Mouse (Mus musculus) embryonic facial prominence, embryonic 13.5 days (tissue): ENCODE data around the gene a. TPM values are rescaled to one million over a fixed set of nuclear protein-coding genes. Genes with fewer than 3 reads are reported as not detected.
A peak's percentile ranks its signal among the peaks of the same experiment; 100 is the strongest.
"Not testable (repeated sequence)": the region's sequence is repeated elsewhere in the genome, so short reads cannot be mapped to it uniquely, and the experiment has no call there.

Source experiments
- ATAC-seq: fragments of 200-750 bp; cut with Nextera tagmentation; 2 replicates; pipeline ENCODE4 v1.8.0; 2017; ENCODE audit warnings: low read depth; ENCODE audit not compliant: insufficient number of reproducible peaks, insufficient read depth, low FRiP score, low TSS enrichment
- H3K27ac ChIP-seq: fragments of 300-500 bp; sonication (generic); 2 replicates; pipeline ENCODE4 v1.5.1; 2015; ENCODE audit warnings: moderate library complexity, mild to moderate bottlenecking, inconsistent platforms
- H3K27me3 ChIP-seq: fragments of 300-500 bp; sonication (generic); 2 replicates; pipeline ENCODE4 v1.6.1; 2015; ENCODE audit warnings: mild to moderate bottlenecking, inconsistent platforms
- H3K36me3 ChIP-seq: fragments of 300-500 bp; sonication (generic); 2 replicates; pipeline ENCODE4 v1.6.1; 2015; ENCODE audit warnings: mild to moderate bottlenecking, inconsistent platforms
- H3K4me1 ChIP-seq: fragments of 300-500 bp; sonication (generic); 2 replicates; pipeline ENCODE4 v1.6.1; 2015; ENCODE audit warnings: inconsistent platforms
- H3K4me2 ChIP-seq: fragments of 300-500 bp; sonication (generic); 2 replicates; pipeline ENCODE4 v1.6.1; 2015; ENCODE audit warnings: moderate library complexity, mild to moderate bottlenecking, inconsistent platforms
- H3K4me3 ChIP-seq: fragments of 300-500 bp; sonication (generic); 2 replicates; pipeline ENCODE4 v1.5.1; 2015; ENCODE audit warnings: mild to moderate bottlenecking, inconsistent platforms
- H3K9ac ChIP-seq: fragments of 300-500 bp; sonication (generic); 2 replicates; pipeline ENCODE4 v1.6.1; 2015; ENCODE audit warnings: mild to moderate bottlenecking, inconsistent platforms
- H3K9me3 ChIP-seq: fragments of 300-500 bp; sonication (generic); 2 replicates; pipeline ENCODE4 v1.6.1; 2016; ENCODE audit warnings: inconsistent platforms
- WGBS: fragments of 180-500 bp; shearing (Covaris S2); methylation state at CpG from one replicate; pipeline ENCODE4 v1.1.7; 2015; ENCODE audit warnings: mixed read lengths; 5-methylcytosine and 5-hydroxymethylcytosine counted together
- polyA plus RNA-seq: library from polyadenylated mRNA; unstranded; fragments of >200 nt; fragmentation: Nextera tagmentation; extraction: Ambion mirVana; gene quantifications from 2 replicates; pipeline ENCODE4 v1.2.1, GENCODE M21; 2015

Gene a
- polyA plus RNA-seq, 1 experiment from 2014 or later, result 23.5 TPM

DNA sequence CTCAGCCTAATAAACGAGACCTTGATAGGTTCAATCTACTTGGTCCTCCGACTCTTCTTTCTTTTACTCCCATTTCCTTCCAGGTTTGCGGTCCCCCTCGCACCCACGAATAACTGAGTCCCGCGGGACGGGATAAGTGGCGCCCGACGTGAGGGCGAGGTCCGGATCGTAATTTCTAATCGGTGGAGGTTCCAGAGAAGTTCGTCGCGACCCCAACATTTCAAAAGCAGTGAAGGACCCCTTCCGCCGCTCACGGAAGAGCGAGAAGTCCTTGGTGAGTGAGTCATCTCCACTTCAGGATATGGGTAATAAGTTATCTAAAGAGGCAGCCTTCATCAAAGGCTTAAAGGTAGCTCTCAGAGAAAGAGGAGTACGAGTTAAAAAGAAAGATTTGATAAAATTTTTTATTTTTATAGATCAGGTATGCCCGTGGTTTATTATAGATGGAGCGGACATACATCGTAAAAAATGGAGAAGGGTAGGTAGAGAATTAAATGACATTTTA is 227.1 kb downstream of the a start, which contains the start of gene Gm14226:
TSS of gene Gm14226 (plus strand) at position 16 of the 505 bp plus-strand sequence.
- peak within 1 kb of the TSS; percentile 86 for H3K4me2 ChIP-seq
- H3K27ac ChIP-seq, result peak within 1 kb of the TSS; percentile 93
- 2% methylated on average over 24 of the region's 26 CpGs for WGBS
- not testable (repeated sequence) for H3K36me3 ChIP-seq, H3K9me3 ChIP-seq, ATAC-seq, H3K27me3 ChIP-seq
- peaks cover 12% of the 10 kb centered on the region for H3K4me1 ChIP-seq
- peak within 1 kb of the TSS; percentile 48 for H3K4me3 ChIP-seq
- H3K9ac ChIP-seq, result peak within 1 kb of the TSS; percentile 74

DNA sequence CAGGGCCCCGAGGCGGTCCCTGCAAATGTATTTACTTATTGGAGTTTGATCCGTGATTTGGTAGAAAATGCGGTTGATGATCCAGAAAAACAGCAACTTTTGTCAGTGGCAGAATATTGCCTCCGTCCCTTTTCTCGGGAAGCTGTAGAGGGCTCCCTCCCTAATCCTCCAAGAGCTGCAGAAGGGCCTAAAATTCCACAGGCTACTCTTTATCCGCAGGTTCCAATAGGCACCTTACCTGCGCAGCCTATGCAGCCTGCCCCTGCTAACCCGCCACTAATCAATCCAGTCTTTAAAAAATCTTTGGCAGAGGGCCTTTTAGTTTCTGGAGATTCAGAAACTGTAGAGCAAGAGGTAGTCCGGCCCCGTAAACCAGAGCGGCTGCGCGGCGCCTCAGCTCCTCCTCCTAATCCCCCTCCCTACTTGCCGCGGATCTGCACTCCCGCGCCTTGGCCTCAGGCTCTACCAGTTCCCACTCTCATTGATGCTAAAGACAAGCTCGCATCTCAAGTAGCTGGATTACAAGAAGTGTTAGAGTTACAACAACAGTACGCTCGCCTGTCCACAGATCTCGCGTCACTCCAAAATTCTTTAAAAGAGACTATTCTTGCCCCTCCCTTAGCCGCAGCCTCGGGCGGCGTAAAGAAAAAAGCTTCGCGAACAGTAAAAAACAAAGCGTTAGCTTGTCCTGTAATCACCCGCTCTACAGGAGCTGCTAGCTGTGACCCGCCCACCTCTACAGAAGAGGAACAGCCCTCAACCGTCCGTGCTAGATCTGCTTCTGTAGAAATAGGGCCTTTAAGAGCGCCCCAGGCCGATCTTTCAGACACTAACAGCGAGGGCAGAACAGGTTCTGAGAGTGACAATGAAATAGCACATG is 227.8 kb downstream of the a start:
- peak overlapping the region; percentile 74 for H3K9ac ChIP-seq
- no peaks in the 10 kb centered on the region for H3K9me3 ChIP-seq
- peaks cover 6% of the 10 kb centered on the region; the same call in 1 of the 2 replicates for H3K27me3 ChIP-seq
- peaks cover 12% of the 10 kb centered on the region for H3K4me1 ChIP-seq
- peak overlapping the region; percentile 93 for H3K27ac ChIP-seq
- peak overlapping the region; percentile 86 for H3K4me2 ChIP-seq
- peak overlapping the region; percentile 48 for H3K4me3 ChIP-seq
- no peaks in the 10 kb centered on the region for H3K36me3 ChIP-seq
- under 1% methylated on average over 38 of the region's 38 CpGs for WGBS
- peak; percentile 87 for ATAC-seq

DNA sequence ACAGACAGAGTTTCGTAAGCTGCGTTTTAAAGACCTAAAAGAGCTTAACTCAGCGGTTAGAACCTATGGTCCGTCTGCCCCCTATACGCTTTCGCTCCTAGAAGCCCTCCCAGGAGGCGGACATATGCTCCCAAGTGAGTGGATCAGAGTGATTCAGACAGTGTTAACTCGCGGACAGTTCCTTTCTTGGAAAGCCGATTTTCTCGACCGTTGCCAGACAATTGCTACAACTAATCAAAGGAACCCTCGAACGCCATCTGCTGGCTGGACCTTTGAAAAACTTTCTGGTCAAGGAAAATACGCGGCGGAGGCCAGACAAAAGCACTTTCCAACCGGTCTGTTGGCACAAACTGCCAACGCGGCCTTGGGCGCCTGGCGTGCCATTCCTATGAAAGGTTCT is 228.5 kb downstream of the a start:
- H3K4me1 ChIP-seq, result peaks cover 12% of the 10 kb centered on the region
- peak overlapping the region; percentile 86 for H3K4me2 ChIP-seq
- peak overlapping the region; percentile 93 for H3K27ac ChIP-seq
- 1% methylated on average over 22 of the region's 22 CpGs for WGBS
- peaks cover under 1% of the 10 kb centered on the region; the same call in 1 of the 2 replicates for H3K27me3 ChIP-seq
- no peaks in the 10 kb centered on the region for H3K9me3 ChIP-seq
- H3K4me3 ChIP-seq, result peak overlapping the region; percentile 48
- ATAC-seq, result 0 out of 2 replicates have a peak, but pooled peaks have one; percentile 56
- H3K36me3 ChIP-seq, result no peaks in the 10 kb centered on the region
- peak overlapping the region; percentile 74 for H3K9ac ChIP-seq

DNA sequence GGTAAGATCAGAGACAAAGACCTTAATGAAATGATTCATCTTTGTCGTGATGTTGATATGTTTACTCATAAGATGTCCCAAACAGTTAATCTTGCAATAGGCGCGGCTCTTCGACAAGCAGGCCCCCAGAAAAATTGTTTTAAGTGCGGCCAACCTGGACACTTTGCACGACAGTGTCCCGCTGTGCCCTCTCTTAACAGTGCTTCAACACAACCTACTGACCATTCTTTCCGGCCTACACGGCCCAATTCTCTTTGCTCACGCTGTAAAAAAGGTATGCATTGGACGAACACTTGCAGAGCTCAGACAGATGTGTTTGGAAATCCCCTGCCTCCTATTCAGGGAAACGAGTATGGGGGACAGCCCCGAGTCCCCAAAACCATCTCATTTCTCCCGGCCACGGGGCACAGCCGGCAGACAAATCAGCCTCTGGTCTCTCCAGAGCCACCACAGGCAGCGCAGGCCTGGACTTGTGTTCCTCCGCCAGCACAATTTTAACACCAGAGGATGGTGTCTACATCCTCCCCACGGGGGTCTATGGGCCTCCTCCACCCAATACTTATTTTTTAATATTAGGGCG is 229.1 kb downstream of the a start:
- not testable (repeated sequence) for H3K36me3 ChIP-seq, H3K9me3 ChIP-seq, H3K27me3 ChIP-seq, ATAC-seq, H3K4me3 ChIP-seq, H3K9ac ChIP-seq
- H3K4me1 ChIP-seq, result peaks cover 12% of the 10 kb centered on the region
- H3K4me2 ChIP-seq, result peak overlapping the region; percentile 86
- WGBS, result 29% methylated on average over 20 of the region's 20 CpGs
- peak overlapping the region; percentile 93; the same call in 1 of the 2 replicates for H3K27ac ChIP-seq

DNA sequence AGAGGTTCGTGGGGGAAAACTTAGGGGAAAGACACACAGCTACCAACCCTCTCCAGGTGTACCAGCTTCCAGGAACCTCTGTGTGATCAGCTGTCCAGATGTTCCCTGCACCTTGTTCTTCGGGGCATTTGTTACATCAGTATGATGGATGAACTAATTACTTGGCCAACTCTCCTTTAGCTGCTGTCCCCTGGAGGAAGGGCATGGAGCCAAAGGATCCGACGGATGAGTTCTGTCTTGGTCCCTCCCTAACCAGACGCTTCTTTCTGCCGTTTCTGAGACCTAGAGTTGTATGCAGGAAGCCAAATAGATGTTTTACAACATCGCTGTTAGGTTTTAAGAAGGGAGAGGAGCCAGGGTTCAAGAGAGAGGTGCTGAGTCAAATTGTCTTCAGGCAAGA is 239.6 kb downstream of the a start:
- H3K4me2 ChIP-seq, result no peak overlapping the region
- no peaks in the 10 kb centered on the region for H3K36me3 ChIP-seq
- 63% methylated on average over 7 of the region's 7 CpGs for WGBS
- H3K9ac ChIP-seq, result no peak overlapping the region
- no peak overlapping the region for H3K4me3 ChIP-seq
- no peak for ATAC-seq
- H3K27me3 ChIP-seq, result no peaks in the 10 kb centered on the region
- H3K27ac ChIP-seq, result no peak overlapping the region
- H3K9me3 ChIP-seq, result no peaks in the 10 kb centered on the region
- H3K4me1 ChIP-seq, result peaks cover 15% of the 10 kb centered on the region

DNA sequence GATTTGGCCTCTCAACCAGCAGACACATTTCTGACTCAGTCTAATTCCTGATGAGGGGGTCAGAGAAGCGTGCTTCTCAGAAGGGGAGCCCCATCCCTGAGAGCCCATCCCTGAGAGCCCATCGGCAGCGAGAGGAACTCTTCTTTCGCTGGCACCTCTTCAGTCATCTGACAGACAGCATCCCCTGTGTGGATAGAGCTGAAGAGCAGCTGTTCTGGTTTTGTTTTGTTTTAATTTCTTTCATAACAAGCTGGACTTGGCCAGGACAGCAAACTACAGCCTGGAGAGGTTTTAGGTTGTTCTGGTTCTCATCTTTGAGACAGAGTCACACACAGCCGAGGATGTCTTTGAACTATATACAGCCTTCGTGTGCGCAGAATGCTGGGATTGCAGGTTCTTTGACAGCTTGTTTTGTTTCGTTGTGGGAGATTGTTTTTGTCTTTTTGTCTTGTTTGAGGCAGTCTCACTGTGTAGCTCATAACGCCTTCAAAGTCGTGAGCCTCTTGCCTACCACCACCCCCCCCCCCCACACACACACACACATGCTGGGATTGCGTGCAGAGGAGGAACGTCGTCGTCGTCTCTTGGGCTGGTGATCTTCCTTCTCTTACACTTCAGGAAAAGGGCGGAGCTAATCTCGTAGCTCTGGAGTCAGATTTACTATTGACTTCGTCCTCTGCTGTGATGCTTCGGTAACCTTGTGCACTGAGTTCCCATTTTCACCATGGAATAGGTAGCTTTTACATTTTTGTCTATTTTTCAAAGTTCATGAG is 241.9 kb downstream of the a start:
- H3K27ac ChIP-seq, result peak overlapping the region; percentile 73
- H3K9ac ChIP-seq, result no peak overlapping the region
- no peaks in the 10 kb centered on the region for H3K36me3 ChIP-seq
- no peaks in the 10 kb centered on the region for H3K27me3 ChIP-seq
- WGBS, result 25% methylated on average over 19 of the region's 19 CpGs
- no peak for ATAC-seq
- H3K4me3 ChIP-seq, result no peak overlapping the region
- peak overlapping the region; percentile 24 for H3K4me2 ChIP-seq
- no peaks in the 10 kb centered on the region for H3K9me3 ChIP-seq
- H3K4me1 ChIP-seq, result peaks cover 15% of the 10 kb centered on the region

DNA sequence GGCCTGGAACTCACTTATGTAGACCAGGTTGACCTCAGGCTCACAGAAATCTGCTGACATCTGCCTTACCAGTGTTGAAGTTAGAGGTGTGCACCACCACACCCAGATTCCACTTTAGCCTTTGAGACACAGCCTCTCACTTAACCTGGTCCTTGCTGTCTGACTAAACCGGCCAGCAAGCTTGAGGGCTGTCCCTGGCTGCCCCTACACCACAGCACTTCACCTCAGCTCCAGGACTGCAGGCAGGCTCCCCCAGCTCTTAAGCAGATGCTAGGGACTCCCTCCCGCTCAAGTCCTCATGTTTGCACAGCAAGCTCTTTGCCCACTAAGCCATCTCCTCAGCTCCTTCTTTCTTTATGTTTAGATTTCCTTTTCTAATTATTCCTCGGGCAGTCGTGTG is 248.8 kb downstream of the a start:
- no peak overlapping the region for H3K4me2 ChIP-seq
- ATAC-seq, result no peak
- no peak overlapping the region for H3K27ac ChIP-seq
- no peaks in the 10 kb centered on the region for H3K36me3 ChIP-seq
- H3K9ac ChIP-seq, result no peak overlapping the region
- no peak overlapping the region for H3K4me3 ChIP-seq
- 68% methylated on average over 4 of the region's 4 CpGs for WGBS
- H3K9me3 ChIP-seq, result no peaks in the 10 kb centered on the region
- peaks cover 4% of the 10 kb centered on the region; the same call in 1 of the 2 replicates for H3K4me1 ChIP-seq
- H3K27me3 ChIP-seq, result no peaks in the 10 kb centered on the region

DNA sequence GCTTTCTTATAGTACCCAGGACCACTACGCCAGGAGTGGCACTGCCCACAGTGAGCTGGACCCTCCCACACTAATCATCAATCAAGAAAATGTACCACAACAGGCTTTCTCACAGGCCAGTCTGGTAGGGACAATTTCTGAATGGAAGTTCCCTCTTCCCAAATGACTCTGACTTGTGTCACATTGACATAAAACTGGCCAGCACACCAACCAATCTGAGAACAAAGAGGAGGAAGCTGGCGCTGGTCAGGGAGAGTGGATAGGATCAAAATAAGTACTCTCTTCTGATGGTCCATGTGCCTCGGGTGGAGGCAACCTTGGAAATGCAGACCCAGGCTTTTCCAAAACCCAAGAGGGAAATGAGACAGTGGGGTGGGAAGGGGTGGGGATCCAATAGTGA is 253.3 kb downstream of the a start:
- Histone ChIP-seq H3K36me3 (no peaks in the 10 kb centered on the region), H3K9ac (no peak overlapping the region), H3K4me2 (no peak overlapping the region), H3K4me1 (peaks cover 19% of the 10 kb centered on the region), H3K9me3 (no peaks in the 10 kb centered on the region), H3K27me3 (no peaks in the 10 kb centered on the region), H3K4me3 (no peak overlapping the region), H3K27ac (no peak overlapping the region)
- 80% methylated on average over 3 of the region's 3 CpGs for WGBS
- ATAC-seq, result no peak

DNA sequence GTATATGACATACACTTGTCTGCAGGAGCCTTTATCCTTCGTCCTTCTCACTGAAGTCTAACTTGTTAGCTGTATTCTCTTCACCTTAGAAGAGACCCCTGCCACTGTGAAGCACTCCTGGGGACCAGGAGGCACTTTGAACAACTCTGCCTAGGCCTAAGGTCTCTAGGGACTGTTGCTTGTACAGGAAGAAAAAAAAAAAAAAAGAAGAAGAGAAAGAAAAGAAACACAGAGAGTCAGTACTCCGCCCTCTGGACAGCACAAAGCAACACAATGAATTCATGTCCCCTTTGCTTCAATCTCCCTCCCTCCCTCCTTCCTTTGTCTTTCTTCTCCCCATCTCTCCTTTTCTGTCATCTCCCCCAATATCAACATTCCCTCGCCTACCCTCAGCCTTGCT is 253.9 kb downstream of the a start:
- H3K4me2 ChIP-seq, result no peak overlapping the region
- no peak for ATAC-seq

DNA sequence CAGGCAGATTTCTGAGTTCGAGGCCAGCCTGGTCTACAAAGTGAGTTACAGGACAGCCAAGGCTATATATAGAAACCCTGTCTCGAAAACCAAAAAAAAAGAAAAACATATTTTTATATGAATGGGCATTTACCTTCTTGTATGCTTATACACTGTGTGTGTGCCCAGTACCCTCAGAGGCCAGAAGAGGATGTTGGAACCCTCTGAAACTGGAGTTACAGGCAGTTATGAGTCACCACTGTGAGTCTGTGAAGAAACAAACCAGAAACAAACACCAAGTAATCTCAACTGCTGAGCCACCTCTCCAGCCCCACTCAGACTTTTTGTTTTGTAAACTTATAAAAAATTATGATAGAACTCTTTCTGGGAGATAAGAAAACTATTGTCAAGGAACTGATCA is 255.6 kb downstream of the a start:
- 93% methylated on average over 2 of the region's 2 CpGs for WGBS
- no peak overlapping the region for H3K9ac ChIP-seq
- ATAC-seq, result no peak
- no peaks in the 10 kb centered on the region for H3K9me3 ChIP-seq
- H3K27me3 ChIP-seq, result no peaks in the 10 kb centered on the region
- H3K36me3 ChIP-seq, result no peaks in the 10 kb centered on the region
- peaks cover 25% of the 10 kb centered on the region for H3K4me1 ChIP-seq
- no peak overlapping the region for H3K4me3 ChIP-seq
- H3K27ac ChIP-seq, result no peak overlapping the region
- H3K4me2 ChIP-seq, result no peak overlapping the region

More for the DNA sequence above, 253.9 kb downstream of the a start:
- Histone ChIP-seq H3K4me3 (no peak overlapping the region), H3K36me3 (no peaks in the 10 kb centered on the region), H3K27ac (no peak overlapping the region), H3K27me3 (no peaks in the 10 kb centered on the region), H3K9me3 (no peaks in the 10 kb centered on the region), H3K9ac (no peak overlapping the region), H3K4me1 (peaks cover 21% of the 10 kb centered on the region)
- WGBS, result 74% methylated on average over 3 of the region's 3 CpGs

DNA sequence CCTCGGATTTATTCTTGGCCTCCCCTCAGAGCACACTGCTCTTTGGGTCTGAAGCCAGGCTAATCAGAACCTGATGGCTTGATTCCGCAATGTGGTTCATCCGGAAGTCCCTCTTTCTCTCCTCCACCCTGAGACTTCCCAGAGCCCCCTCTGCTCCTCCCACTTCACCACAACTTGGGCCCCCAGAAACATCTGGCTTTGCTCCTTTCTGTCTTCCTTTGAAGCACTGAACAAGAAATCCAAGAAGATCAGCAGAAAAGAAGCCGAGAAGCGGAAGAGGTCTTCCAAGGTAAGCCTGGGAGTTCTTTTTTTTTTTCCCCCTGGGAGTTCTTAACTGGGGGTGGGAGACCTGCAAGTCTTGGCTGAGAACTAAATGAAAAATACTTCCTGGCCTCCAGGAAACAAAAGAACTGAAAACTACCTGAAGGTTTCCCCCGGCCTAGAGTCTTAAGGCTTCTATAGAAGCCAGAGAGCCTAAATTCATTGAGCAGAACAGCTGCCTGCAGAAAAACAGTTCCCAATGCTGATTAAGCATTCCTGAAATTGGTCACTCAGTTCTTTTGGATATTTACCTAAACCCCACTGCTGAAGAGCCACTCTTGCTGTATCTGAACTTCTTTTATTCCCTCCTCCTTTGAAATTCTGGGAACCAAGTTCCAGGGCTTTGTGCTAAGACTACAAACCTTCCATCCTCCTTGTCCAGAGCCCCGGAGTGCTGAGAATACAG is 256.4 kb downstream of the a start:
- Histone ChIP-seq H3K4me1 (peaks cover 29% of the 10 kb centered on the region), H3K27me3 (no peaks in the 10 kb centered on the region), H3K9ac (peak overlapping the region; percentile 28), H3K36me3 (no peaks in the 10 kb centered on the region), H3K4me3 (peak overlapping the region; percentile 26), H3K27ac (peak overlapping the region; percentile 75), H3K4me2 (peak overlapping the region; percentile 40), H3K9me3 (no peaks in the 10 kb centered on the region)
- no peak for ATAC-seq
- WGBS, result 23% methylated on average over 7 of the region's 7 CpGs
